ENCODE assay signal across 9 mouse cellular contexts in the genomic region with DNA sequence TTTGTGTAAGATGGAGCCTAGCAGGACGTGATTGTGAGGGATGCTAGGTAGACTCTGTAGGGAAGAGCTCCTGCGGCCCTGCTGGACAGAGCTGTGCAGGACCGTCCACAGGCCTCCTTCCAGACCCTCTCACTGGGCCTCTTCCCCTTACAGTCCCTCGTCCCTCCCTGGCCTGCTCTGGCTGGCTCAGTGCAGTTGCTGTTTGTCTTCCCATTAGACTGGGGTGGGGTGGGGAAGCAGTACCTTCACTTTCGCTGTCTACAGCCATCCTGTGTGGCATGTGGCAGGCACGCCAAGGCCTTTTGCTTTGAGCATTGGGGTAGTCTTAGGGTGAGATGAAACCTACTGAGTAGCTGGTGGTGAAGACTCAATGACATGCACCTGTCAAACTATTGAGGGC. TPM values are rescaled to one million over a fixed set of nuclear protein-coding genes. Genes with fewer than 3 reads are reported as not detected.
DNase-seq lines count a peak whose midpoint lies in the region; ATAC-seq and TF ChIP-seq lines count a peak whose summit lies in the region.
"Had no signal": no experiment of that assay in that cellular context is flagged by ENCODE, and none has a peak within 500 bp of the region (broad histone marks: within the 10 kb centered on the region; RNA-seq: fewer than 3 reads in every experiment).

No protein-coding gene starts in this region.

- H3K36me3 ChIP-seq in limb, embryonic 13.5 days, result peaks cover 34% of the 10 kb centered on the region
- peaks cover 74% of the 10 kb centered on the region for H3K36me3 ChIP-seq in limb, embryonic 10.5 days
- H3K36me3 ChIP-seq in liver, embryonic 14.5 days (replicated peaks; ENCODE audit: control insufficient read depth, insufficient read depth, low read depth), result no peaks in the 10 kb centered on the region; the same call in 1 of the 2 replicates
- H3K36me3 ChIP-seq in stomach, postnatal 0 days (ENCODE audit: control insufficient read depth, insufficient read depth, low read length), result no peaks in the 10 kb centered on the region

- DNase-seq in limb, embryonic 10.5 days (ENCODE audit: low spot score), result no peak
- DNase-seq in liver, embryonic 14.5 days (ENCODE audit: low read depth in 3 of 3, low spot score in 3 of 3), result no peak
- DNase-seq in stomach, postnatal 0 days (ENCODE audit: low spot score), result no peak
- DNase-seq in left cerebral cortex, adult 18-20 months (ENCODE audit: low spot score in 2 of 2), result no peak
- DNase-seq in layer of hippocampus, adult 11-12 months (ENCODE audit: low spot score), result no peak

- TF ChIP-seq POLR2A in bone marrow macrophage, adult 2 months (IDR thresholded peaks at IDR 0.05; ENCODE audit: borderline replicate concordance, low read depth, low read length), result no peak

- no peak for TF ChIP-seq CTCF in bone marrow macrophage, adult 2 months (IDR thresholded peaks at IDR 0.05; ENCODE audit: low read depth, low read length)
- no peak for TF ChIP-seq CTCF in liver, embryonic 14.5 days (IDR thresholded peaks at IDR 0.05; ENCODE audit: low read depth)
- TF ChIP-seq CTCF in stomach, postnatal 0 days (IDR thresholded peaks at IDR 0.05; ENCODE audit: low read depth), result 0 out of 2 replicates have a peak, but pooled peaks have one; percentile 2

- peaks cover 11% of the 10 kb centered on the region; the same call in 1 of the 2 replicates for H3K4me1 ChIP-seq in limb, embryonic 13.5 days
- H3K4me1 ChIP-seq in limb, embryonic 10.5 days, result no peaks in the 10 kb centered on the region
- peaks cover 50% of the 10 kb centered on the region for H3K4me1 ChIP-seq in bone marrow macrophage, adult 2 months (ENCODE audit: control insufficient read depth, insufficient read depth, low read length)
- H3K4me1 ChIP-seq in liver, embryonic 14.5 days (replicated peaks; ENCODE audit: control insufficient read depth in 2 of 2, insufficient read depth in 2 of 2, low read length in 1 of 2), result peaks cover 2 to 12% of the 10 kb centered on the region in 2 experiments; a peak in 3 of 4 replicates
- H3K4me1 ChIP-seq in stomach, postnatal 0 days (replicated peaks; ENCODE audit: control insufficient read depth, insufficient read depth), result no peaks in the 10 kb centered on the region
- H3K4me1 ChIP-seq: forebrain, embryonic 12.5 days had no signal

- H3K4me2 ChIP-seq in limb, embryonic 13.5 days (replicated peaks), result no peak overlapping the region
- 0 out of 2 replicates have a peak overlapping the region, but pooled peaks have one; percentile 11 for H3K4me2 ChIP-seq in liver, embryonic 14.5 days (ENCODE audit: low read depth)
- H3K4me2 ChIP-seq in stomach, postnatal 0 days (replicated peaks; ENCODE audit: low read depth), result no peak overlapping the region; the same call in 1 of the 2 replicates
- H3K4me2 ChIP-seq: forebrain, embryonic 12.5 days had no signal

- 81% methylated on average over 6 of the region's 6 CpGs for WGBS in limb, embryonic 13.5 days
- WGBS in limb, embryonic 10.5 days, result 89% methylated on average over 6 of the region's 6 CpGs
- 42% methylated on average over 6 of the region's 6 CpGs for WGBS in liver, embryonic 14.5 days (ENCODE audit: insufficient replicate concordance)
- WGBS in stomach, postnatal 0 days, result 63% methylated on average over 6 of the region's 6 CpGs

- no peak overlapping the region for H3K27ac ChIP-seq in limb, embryonic 13.5 days
- no peak overlapping the region for H3K27ac ChIP-seq in limb, embryonic 10.5 days
- H3K27ac ChIP-seq in bone marrow macrophage, adult 2 months (ENCODE audit: insufficient read depth, low read depth, low read length), result peak overlapping the region; percentile 92
- no peak overlapping the region for H3K27ac ChIP-seq in liver, embryonic 14.5 days
- peak overlapping the region; percentile 58; the same call in 1 of the 2 replicates for H3K27ac ChIP-seq in stomach, postnatal 0 days (replicated peaks)
- H3K27ac ChIP-seq: forebrain, embryonic 12.5 days had no signal

- no peak for TF ChIP-seq EP300 in liver, embryonic 14.5 days (IDR thresholded peaks at IDR 0.05; ENCODE audit: low read depth)
- no peak for TF ChIP-seq EP300 in stomach, postnatal 0 days (optimal IDR thresholded peaks at IDR 0.05)

- no peaks in the 10 kb centered on the region for H3K9me3 ChIP-seq in limb, embryonic 13.5 days
- no peaks in the 10 kb centered on the region for H3K9me3 ChIP-seq in limb, embryonic 10.5 days (replicated peaks)
- H3K9me3 ChIP-seq in liver, embryonic 14.5 days (ENCODE audit: control insufficient read depth, low read length), result no peaks in the 10 kb centered on the region
- H3K9me3 ChIP-seq in stomach, postnatal 0 days (ENCODE audit: control insufficient read depth, low read length), result no peaks in the 10 kb centered on the region
- H3K9me3 ChIP-seq: forebrain, embryonic 12.5 days had no signal

- 0 out of 2 replicates have a peak overlapping the region, but pooled peaks have one; percentile 19 for H3K9ac ChIP-seq in limb, embryonic 13.5 days
- no peak overlapping the region for H3K9ac ChIP-seq in liver, embryonic 14.5 days (replicated peaks)
- 0 out of 2 replicates have a peak overlapping the region, but pooled peaks have one; percentile 8 for H3K9ac ChIP-seq in stomach, postnatal 0 days (ENCODE audit: low read length)
- H3K9ac ChIP-seq: forebrain, embryonic 12.5 days had no signal

- no peak overlapping the region for H3K4me3 ChIP-seq in limb, embryonic 13.5 days
- no peak overlapping the region for H3K4me3 ChIP-seq in limb, embryonic 10.5 days
- H3K4me3 ChIP-seq in bone marrow macrophage, adult 2 months (ENCODE audit: insufficient read depth, low read length), result peak overlapping the region; percentile 63
- no peak overlapping the region for H3K4me3 ChIP-seq in liver, embryonic 14.5 days (ENCODE audit: insufficient read depth in 1 of 2, low read depth in 2 of 2, low read length in 2 of 2)
- H3K4me3 ChIP-seq in stomach, postnatal 0 days (ENCODE audit: low read depth, low read length), result no peak overlapping the region
- H3K4me3 ChIP-seq: forebrain, embryonic 12.5 days had no signal

- H3K27me3 ChIP-seq in limb, embryonic 13.5 days, result no peaks in the 10 kb centered on the region
- H3K27me3 ChIP-seq in limb, embryonic 10.5 days (ENCODE audit: low read depth, poor library complexity, severe bottlenecking), result no peaks in the 10 kb centered on the region
- no peaks in the 10 kb centered on the region for H3K27me3 ChIP-seq in liver, embryonic 14.5 days (ENCODE audit: control insufficient read depth, insufficient read depth, low read length)
- no peaks in the 10 kb centered on the region for H3K27me3 ChIP-seq in stomach, postnatal 0 days (ENCODE audit: control insufficient read depth, insufficient read depth, low read length)
- H3K27me3 ChIP-seq: forebrain, embryonic 12.5 days; Patski had no signal

- ATAC-seq in limb, embryonic 13.5 days (ENCODE audit: low FRiP score, low read depth), result no peak
- ATAC-seq in liver, embryonic 14.5 days (ENCODE audit: insufficient read depth), result peak; percentile 23; the same call in 1 of the 2 replicates
- peak; percentile 56; the same call in 1 of the 2 replicates for ATAC-seq in stomach, postnatal 0 days (ENCODE audit: low FRiP score, low TSS enrichment)
- ATAC-seq: Patski had no signal

RNA-seq across cellular contexts. Expression of gene Ccm2, which starts 15.7 kb away (rescaled TPM):
- 99.0 and 102 TPM in 2 replicates for polyA plus RNA-seq in limb, embryonic 13.5 days (2015; fragmentation: Nextera tagmentation; extraction: Ambion mirVana)
- 125 and 132 TPM in 2 replicates for polyA plus RNA-seq in limb, embryonic 10.5 days (2016; fragmentation: Nextera tagmentation; extraction: Ambion mirVana)
- 70.8 and 88.9 TPM in 2 replicates for polyA plus RNA-seq in bone marrow macrophage, adult 2 months (2012; ENCODE audit: insufficient read depth, insufficient read length, missing spikeins)
- 33.1 and 36.8 TPM in 2 replicates for polyA plus RNA-seq in liver, embryonic 14.5 days (2012; rRNA removed)
- polyA plus RNA-seq in liver, embryonic 14.5 days (2014; fragmentation: Nextera tagmentation; extraction: Ambion mirVana), result 39.0 and 39.4 TPM in 2 replicates
- polyA plus RNA-seq in stomach, postnatal 0 days (2015; fragmentation: Nextera tagmentation; extraction: Ambion mirVana), result 45.7 and 45.9 TPM in 2 replicates
- total RNA-seq in left cerebral cortex, adult 18-20 months (2021), result 10 to 100 TPM; 63.5 to 67.0 TPM

RNA-seq across cellular contexts. Expression of gene Myo1g, which starts 41.6 kb away (rescaled TPM):
- 1.5 and 2.1 TPM in 2 replicates for polyA plus RNA-seq in limb, embryonic 13.5 days (2015; fragmentation: Nextera tagmentation; extraction: Ambion mirVana)
- polyA plus RNA-seq in limb, embryonic 10.5 days (2016; fragmentation: Nextera tagmentation; extraction: Ambion mirVana), result 0.80 and 0.86 TPM in 2 replicates
- polyA plus RNA-seq in bone marrow macrophage, adult 2 months (2012; ENCODE audit: insufficient read depth, insufficient read length, missing spikeins), result 96.5 and 106 TPM in 2 replicates
- 5.7 and 7.0 TPM in 2 replicates for polyA plus RNA-seq in liver, embryonic 14.5 days (2012; rRNA removed)
- 5.4 and 5.7 TPM in 2 replicates for polyA plus RNA-seq in liver, embryonic 14.5 days (2014; fragmentation: Nextera tagmentation; extraction: Ambion mirVana)
- polyA plus RNA-seq in stomach, postnatal 0 days (2015; fragmentation: Nextera tagmentation; extraction: Ambion mirVana), result 0.77 and 0.85 TPM in 2 replicates
- under 1 TPM; 0.23 to 0.49 TPM for total RNA-seq in left cerebral cortex, adult 18-20 months (2021)

RNA-seq across cellular contexts. Expression of gene Nacad, which starts 43.5 kb away (rescaled TPM):
- polyA plus RNA-seq in limb, embryonic 13.5 days (2015; fragmentation: Nextera tagmentation; extraction: Ambion mirVana), result 1.2 and 2.5 TPM in 2 replicates
- polyA plus RNA-seq in limb, embryonic 10.5 days (2016; fragmentation: Nextera tagmentation; extraction: Ambion mirVana), result 0.35 and 0.59 TPM in 2 replicates
- not detected in 2 replicates for polyA plus RNA-seq in bone marrow macrophage, adult 2 months (2012; ENCODE audit: insufficient read depth, insufficient read length, missing spikeins)
- polyA plus RNA-seq in liver, embryonic 14.5 days (2012; rRNA removed), result 2.3 and 4.0 TPM in 2 replicates
- polyA plus RNA-seq in liver, embryonic 14.5 days (2014; fragmentation: Nextera tagmentation; extraction: Ambion mirVana), result 6.2 and 6.4 TPM in 2 replicates
- polyA plus RNA-seq in stomach, postnatal 0 days (2015; fragmentation: Nextera tagmentation; extraction: Ambion mirVana), result 7.3 and 7.4 TPM in 2 replicates
- total RNA-seq in left cerebral cortex, adult 18-20 months (2021), result 10 to 100 TPM; 42.6 to 55.9 TPM

Comparison
In these comparisons a context has a peak if more than half of its experiments do, and no peak if none do; other contexts are left out.
1. H3K27ac ChIP-seq: peak in bone marrow macrophage, adult 2 months (single experiment) and stomach, postnatal 0 days (single experiment); none in limb, embryonic 13.5 days (single experiment), limb, embryonic 10.5 days (single experiment) and liver, embryonic 14.5 days (single experiment).
2. RNA of gene Myo1g, which starts 41.6 kb away (polyA plus RNA-seq): 96.5 to 106 TPM in bone marrow macrophage, adult 2 months; 5.4 to 7.0 TPM in liver, embryonic 14.5 days, 1.5 to 2.1 TPM in limb, embryonic 13.5 days, 0.80 to 0.86 TPM in limb, embryonic 10.5 days and 0.77 to 0.85 TPM in stomach, postnatal 0 days; every median in the first group is over 10 times any median in the second.